Mouse (Mus musculus): ENCODE measurements around the gene 2610507B11Rik. TPM values are rescaled to one million over a fixed set of nuclear protein-coding genes. Genes with fewer than 3 reads are reported as not detected.

Gene 2610507B11Rik
- 39.8 and 70.6 TPM in 2 replicates for polyA plus RNA-seq (2015; fragmentation: Nextera tagmentation; extraction: Ambion mirVana)

DNA sequence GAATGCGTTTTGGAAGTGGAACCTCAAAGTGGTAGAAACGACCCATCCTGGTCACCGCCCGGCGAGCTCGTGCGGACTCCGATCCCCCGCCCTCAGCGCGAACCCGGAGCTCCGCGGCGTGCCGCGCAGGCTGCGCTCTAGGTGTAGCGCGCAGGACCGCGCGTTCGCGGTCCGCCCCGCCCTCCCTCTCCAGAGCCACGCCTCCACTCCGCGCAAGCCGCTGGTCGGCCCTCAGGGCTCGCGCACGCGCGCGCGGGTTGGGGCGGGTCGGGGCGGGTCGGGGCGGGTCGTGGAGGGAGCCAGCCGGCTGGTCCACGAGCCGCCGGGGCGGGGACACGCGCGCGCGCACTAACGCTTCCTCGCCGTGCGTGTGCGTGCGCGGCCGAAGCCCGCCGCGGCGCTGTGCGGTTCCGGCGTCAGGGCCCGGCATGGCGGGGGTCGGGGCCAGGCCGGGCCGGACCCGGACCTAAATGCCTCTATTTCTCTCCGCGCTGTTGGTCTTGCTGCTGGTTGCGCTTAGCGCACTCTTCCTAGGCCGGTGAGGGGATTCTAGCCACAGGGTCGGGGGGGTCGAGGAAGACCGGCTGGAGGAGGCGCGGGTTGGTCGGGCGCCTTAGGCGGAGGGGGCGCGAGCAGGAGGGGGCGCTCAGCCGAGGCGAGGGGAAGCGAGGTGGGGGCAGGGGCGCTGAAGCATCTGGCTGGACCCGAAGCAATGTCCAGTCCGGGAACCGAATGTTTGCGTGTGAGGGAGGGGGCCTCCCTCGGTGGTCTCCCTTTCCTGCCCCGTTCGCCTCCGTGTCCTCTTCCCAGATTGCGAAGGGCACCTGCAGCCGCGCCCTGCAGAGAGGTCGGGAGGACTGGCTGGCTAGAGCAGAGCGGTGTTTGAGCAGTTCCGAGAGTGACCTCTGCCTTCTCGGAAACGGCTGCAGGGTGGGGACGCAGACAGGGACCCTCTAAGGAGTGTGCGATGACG, at the start of gene 2610507B11Rik:
TSS of gene 2610507B11Rik (plus strand) at position 373 of the 973 bp plus-strand sequence.

DNA sequence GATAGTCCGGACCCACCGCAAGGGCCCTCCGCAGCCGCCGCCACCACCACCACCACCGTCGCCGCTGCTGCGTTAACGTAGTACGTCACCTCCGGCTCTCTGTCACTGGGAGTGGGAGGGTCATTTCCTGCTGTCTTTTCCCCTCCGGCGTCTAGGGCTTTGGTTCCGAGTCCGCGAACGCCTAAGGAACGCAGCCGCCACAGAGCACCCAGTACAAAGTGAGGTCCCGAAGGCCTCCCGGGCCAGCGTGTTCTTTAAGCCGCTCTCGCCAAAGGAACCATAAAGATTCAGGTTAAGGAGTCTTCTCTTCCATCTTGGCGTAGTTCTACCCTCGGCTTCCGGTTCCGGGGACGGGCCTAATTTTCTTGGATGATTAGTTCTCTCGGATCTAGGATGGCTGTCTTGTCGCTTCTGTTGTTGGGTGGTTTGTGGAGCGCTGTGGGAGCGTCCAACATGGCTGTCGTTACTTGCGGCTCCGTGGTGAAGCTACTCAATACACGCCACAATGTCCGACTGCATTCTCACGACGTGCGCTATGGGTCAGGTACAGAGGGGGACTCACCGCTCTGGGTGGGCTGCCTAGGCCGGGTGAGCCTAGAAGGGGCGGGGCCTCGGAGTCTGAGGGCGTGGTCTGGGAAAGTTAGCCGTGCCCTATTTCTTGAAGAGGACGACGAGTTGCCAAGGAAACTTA, 15.8 kb upstream of the 2610507B11Rik start, which contains the start of the genes Sdf2 and Supt6:
TSS of gene Sdf2 (plus strand) at position 120 of the 691 bp plus-strand sequence.
TSS of gene Supt6 (minus strand) at position 361 of the 691 bp plus-strand sequence.

GRCm38 (mm10) chr11:78290654-78291053, 29.1 kb downstream of the 2610507B11Rik start, which contains the start of gene BC030499:
Gene BC030499 (plus strand): TSS chr11:78290841.

GRCm38 (mm10) chr11:78301357-78302084, 40.0 kb downstream of the 2610507B11Rik start, which contains the start of gene Spag5:
Gene Spag5 (plus strand): TSS chr11:78301529.

DNA sequence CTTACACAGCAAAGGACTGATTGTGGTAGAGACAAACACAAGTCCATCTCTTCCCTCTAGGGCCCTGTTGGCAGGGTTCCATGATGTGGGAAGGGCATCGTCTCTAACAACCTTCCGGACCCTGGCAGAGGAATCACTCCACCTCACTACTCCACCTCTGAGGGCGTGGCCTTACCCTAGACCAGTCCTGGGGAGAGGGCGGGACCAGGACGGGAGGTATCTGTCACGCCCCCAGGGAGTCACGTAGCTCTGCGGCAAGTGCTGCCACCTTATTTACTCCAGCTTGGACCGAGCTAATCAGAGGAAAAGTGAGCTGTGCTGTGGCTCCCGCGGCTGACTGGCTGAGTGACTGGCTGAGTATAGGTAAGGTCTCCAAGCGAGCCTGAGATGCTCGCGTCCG, 61.3 kb downstream of the 2610507B11Rik start, which contains the start of gene Aldoc:
TSS of gene Aldoc (plus strand) at position 109 of the 400 bp plus-strand sequence.

DNA sequence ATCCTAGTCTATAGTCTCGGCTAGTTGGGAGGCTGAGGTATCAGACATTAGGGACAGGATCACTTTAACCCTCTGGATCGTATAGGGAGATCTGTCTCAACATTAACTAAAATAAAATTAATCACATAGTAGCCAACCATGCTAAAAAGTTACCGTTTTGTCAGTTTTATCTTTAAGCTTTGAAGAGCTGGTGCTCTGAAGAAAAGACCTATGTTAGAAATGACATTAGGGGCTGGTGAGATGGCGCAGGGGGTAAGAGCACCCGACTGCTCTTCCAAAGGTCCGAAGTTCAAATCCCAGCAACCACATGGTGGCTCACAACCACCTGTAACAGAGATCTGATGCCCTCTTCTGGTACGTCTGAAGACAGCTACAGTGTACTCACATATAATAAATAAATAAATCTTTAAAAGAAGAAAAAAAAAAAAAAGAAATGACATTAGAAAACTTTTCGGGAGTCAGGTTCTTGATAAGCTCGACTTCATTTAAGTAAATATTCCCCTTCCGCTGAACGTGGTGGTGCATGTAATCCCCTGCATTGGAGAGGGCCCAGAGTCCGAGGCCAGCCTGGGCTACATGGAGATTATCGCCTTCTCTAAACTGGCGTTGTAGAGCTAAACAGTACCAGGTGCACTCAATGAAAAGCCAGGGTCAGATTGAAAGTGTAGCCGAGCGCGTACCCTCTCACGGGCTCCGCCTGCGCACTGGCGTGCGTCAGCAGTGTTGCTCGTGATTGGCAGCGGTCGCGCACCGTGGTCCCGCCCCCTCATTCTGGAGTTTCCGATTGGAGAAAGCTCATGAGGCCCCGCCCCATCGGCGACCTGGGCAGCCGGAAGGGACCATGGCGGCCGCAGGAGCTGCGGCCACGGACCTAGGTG, 66.3 kb downstream of the 2610507B11Rik start, which contains the start of gene Pigs:
TSS of gene Pigs (plus strand) at position 782 of the 878 bp plus-strand sequence.

Other genes with a start within 250 kb of the 2610507B11Rik start
- gene Dhrs13, start 229.5 kb upstream of the 2610507B11Rik start, polyA plus RNA-seq (2015; fragmentation: Nextera tagmentation; extraction: Ambion mirVana), result 13.1 and 22.1 TPM in 2 replicates
- 73.4 and 83.2 TPM in 2 replicates for gene Flot2, start 223.8 kb upstream of the 2610507B11Rik start, polyA plus RNA-seq (2015; fragmentation: Nextera tagmentation; extraction: Ambion mirVana)
- 18.5 and 31.0 TPM in 2 replicates for gene Eral1, start 181.4 kb upstream of the 2610507B11Rik start, polyA plus RNA-seq (2015; fragmentation: Nextera tagmentation; extraction: Ambion mirVana)
- gene Fam222b, start 167.1 kb upstream of the 2610507B11Rik start, polyA plus RNA-seq (2015; fragmentation: Nextera tagmentation; extraction: Ambion mirVana), result 7.7 and 11.3 TPM in 2 replicates
- gene Traf4, start 96.2 kb upstream of the 2610507B11Rik start, polyA plus RNA-seq (2015; fragmentation: Nextera tagmentation; extraction: Ambion mirVana), result 26.5 and 29.7 TPM in 2 replicates
- gene Nek8, start 85.1 kb upstream of the 2610507B11Rik start, polyA plus RNA-seq (2015; fragmentation: Nextera tagmentation; extraction: Ambion mirVana), result 12.4 and 15.0 TPM in 2 replicates
- gene Tlcd1, start 85.0 kb upstream of the 2610507B11Rik start, polyA plus RNA-seq (2015; fragmentation: Nextera tagmentation; extraction: Ambion mirVana), result 43.8 and 59.8 TPM in 2 replicates
- gene Rpl23a, start 78.2 kb upstream of the 2610507B11Rik start, polyA plus RNA-seq (2015; fragmentation: Nextera tagmentation; extraction: Ambion mirVana), result 1,480 and 1,753 TPM in 2 replicates
- gene Rab34, start 73.3 kb upstream of the 2610507B11Rik start, polyA plus RNA-seq (2015; fragmentation: Nextera tagmentation; extraction: Ambion mirVana), result 133 and 149 TPM in 2 replicates
- gene Proca1, start 68.4 kb upstream of the 2610507B11Rik start, polyA plus RNA-seq (2015; fragmentation: Nextera tagmentation; extraction: Ambion mirVana), result 6.5 and 7.8 TPM in 2 replicates
- gene Sdf2, start 16.0 kb upstream of the 2610507B11Rik start, polyA plus RNA-seq (2015; fragmentation: Nextera tagmentation; extraction: Ambion mirVana), result 161 and 193 TPM in 2 replicates
- gene Supt6, start 15.8 kb upstream of the 2610507B11Rik start, polyA plus RNA-seq (2015; fragmentation: Nextera tagmentation; extraction: Ambion mirVana), result 12.5 and 14.4 TPM in 2 replicates
- gene BC030499, start 29.1 kb downstream of the 2610507B11Rik start, polyA plus RNA-seq (2015; fragmentation: Nextera tagmentation; extraction: Ambion mirVana), result 0.21 TPM in 1 of 2 replicates, not detected in the other
- gene Spag5, start 39.8 kb downstream of the 2610507B11Rik start, polyA plus RNA-seq (2015; fragmentation: Nextera tagmentation; extraction: Ambion mirVana), result 6.4 and 8.2 TPM in 2 replicates
- 13.7 and 19.6 TPM in 2 replicates for gene Aldoc, start 61.2 kb downstream of the 2610507B11Rik start, polyA plus RNA-seq (2015; fragmentation: Nextera tagmentation; extraction: Ambion mirVana)
- gene Pigs, start 66.7 kb downstream of the 2610507B11Rik start, polyA plus RNA-seq (2015; fragmentation: Nextera tagmentation; extraction: Ambion mirVana), result 50.8 and 80.0 TPM in 2 replicates
- gene Unc119, start 81.7 kb downstream of the 2610507B11Rik start, polyA plus RNA-seq (2015; fragmentation: Nextera tagmentation; extraction: Ambion mirVana), result 82.0 and 100 TPM in 2 replicates
- 0.06 TPM in 1 of 2 replicates, not detected in the other for gene Foxn1, start 124.8 kb downstream of the 2610507B11Rik start, polyA plus RNA-seq (2015; fragmentation: Nextera tagmentation; extraction: Ambion mirVana)
- gene Slc13a2, start 160.5 kb downstream of the 2610507B11Rik start, polyA plus RNA-seq (2015; fragmentation: Nextera tagmentation; extraction: Ambion mirVana), result 0.11 and 0.21 TPM in 2 replicates
- 13.1 and 25.8 TPM in 2 replicates for gene Slc46a1, start 203.9 kb downstream of the 2610507B11Rik start, polyA plus RNA-seq (2015; fragmentation: Nextera tagmentation; extraction: Ambion mirVana)
- 5.0 and 7.8 TPM in 2 replicates for gene Sarm1, start 236.0 kb downstream of the 2610507B11Rik start, polyA plus RNA-seq (2015; fragmentation: Nextera tagmentation; extraction: Ambion mirVana)
- gene Vtn, start 237.3 kb downstream of the 2610507B11Rik start, polyA plus RNA-seq (2015; fragmentation: Nextera tagmentation; extraction: Ambion mirVana), result 41.1 and 59.4 TPM in 2 replicates
- gene Sebox, start 241.7 kb downstream of the 2610507B11Rik start, polyA plus RNA-seq (2015; fragmentation: Nextera tagmentation; extraction: Ambion mirVana), result not detected in 2 replicates